Mouse (Mus musculus) thymus, adult 2 months (tissue): ENCODE results near the gene Atg4b. TPM values are rescaled to one million over a fixed set of nuclear protein-coding genes. Genes with fewer than 3 reads are reported as not detected.

ENCODE experiments used
- DNase-seq: peaks from one replicate; pipeline ENCODE4 v3.0.0; 2021
- H3K27ac ChIP-seq: fragments of 200-500 bp; 2 replicates; pipeline ENCODE4 v1.5.1; 2012; ENCODE audit warnings: low read length, control low read depth; ENCODE audit not compliant: control insufficient read depth, insufficient read depth
- H3K27me3 ChIP-seq: fragments of 200-500 bp; 2 replicates; pipeline ENCODE4 v1.6.1; 2012; ENCODE audit warnings: mild to moderate bottlenecking, low read length, moderate library complexity, mixed read lengths; ENCODE audit not compliant: control insufficient read depth, insufficient read depth
- H3K36me3 ChIP-seq: fragments of 200-500 bp; 2 replicates; pipeline ENCODE4 v1.6.1; 2012; ENCODE audit warnings: mild to moderate bottlenecking, low read length, moderate library complexity; ENCODE audit not compliant: control insufficient read depth, insufficient read depth
- H3K4me1 ChIP-seq: fragments of 200-500 bp; replicated peaks from 2 replicates; pipeline ENCODE4 v1.6.1; 2012; ENCODE audit warnings: low read length; ENCODE audit not compliant: control insufficient read depth, insufficient read depth
- H3K4me3 ChIP-seq: fragments of 200-500 bp; 2 replicates; pipeline ENCODE4 v1.5.1; 2012; ENCODE audit warnings: mild to moderate bottlenecking, low read length, control low read depth, moderate library complexity; ENCODE audit not compliant: control insufficient read depth, insufficient read depth
- CTCF ChIP-seq: fragments of 200-500 bp; IDR thresholded peaks from 2 replicates; pipeline ENCODE4 v1.5.1; 2012; ENCODE audit warnings: mild to moderate bottlenecking, control low read depth, low read length, moderate library complexity, borderline replicate concordance; ENCODE audit not compliant: control insufficient read depth, poor library complexity, insufficient read depth; ENCODE audit errors: extremely low read depth
- POLR2A ChIP-seq: fragments of 200-500 bp; IDR thresholded peaks from 2 replicates; pipeline ENCODE4 v1.6.1; 2012; ENCODE audit warnings: mild to moderate bottlenecking, low read length, control low read depth, moderate library complexity; ENCODE audit not compliant: control insufficient read depth, poor library complexity, insufficient read depth; ENCODE audit errors: extremely low read depth
- WGBS: fragments of 180-500 bp; shearing (Covaris S2); methylation state at CpG from one replicate; pipeline ENCODE4 v1.1.7; 2018; 5-methylcytosine and 5-hydroxymethylcytosine counted together
- polyA plus RNA-seq: library from polyadenylated mRNA; depleted of rRNA; stranded (reverse); fragments of >200 nt; gene quantifications from 2 replicates; pipeline ENCODE4 v1.2.3, GENCODE M21; 2012

Atg4b gene
- polyA plus RNA-seq, 1 experiment: 75.6 TPM

- Histone ChIP-seq H3K36me3 (no peaks in the 10 kb centered on the region), H3K4me1 (no peaks in the 10 kb centered on the region), H3K27ac (no peak overlapping the region), H3K4me3 (no peak overlapping the region), H3K27me3 (no peaks in the 10 kb centered on the region)
- WGBS: 88% methylated on average over 7 of the region's 7 CpGs
- TF ChIP-seq POLR2A (no peak), CTCF (no peak)
- DNase-seq: no peak
Observed at GRCm38 (mm10) chr1:93721557-93721956, 29.7 kb upstream of the Atg4b start.

GRCm38 (mm10) chr1:93724623-93725022 is 26.7 kb upstream of the Atg4b start:
- WGBS: 95% methylated on average over 3 of the region's 3 CpGs
- no peak for TF ChIP-seq POLR2A
- no peak for TF ChIP-seq CTCF
- no peak overlapping the region for H3K4me3 ChIP-seq
- H3K27me3 ChIP-seq: no peaks in the 10 kb centered on the region
- no peak for DNase-seq
- H3K36me3 ChIP-seq: no peaks in the 10 kb centered on the region
- H3K4me1 ChIP-seq: no peaks in the 10 kb centered on the region
- no peak overlapping the region for H3K27ac ChIP-seq

- TF ChIP-seq POLR2A (no peak), CTCF (no peak)
Observed at GRCm38 (mm10) chr1:93725665-93726064, 25.6 kb upstream of the Atg4b start.

GRCm38 (mm10) chr1:93726116-93726515 is 25.2 kb upstream of the Atg4b start:
- 88% methylated on average over 3 of the region's 3 CpGs for WGBS

More at GRCm38 (mm10) chr1:93725665-93726064, 25.6 kb upstream of the Atg4b start:
- Histone ChIP-seq H3K4me3 (no peak overlapping the region), H3K4me1 (no peaks in the 10 kb centered on the region), H3K27ac (no peak overlapping the region), H3K36me3 (no peaks in the 10 kb centered on the region), H3K27me3 (no peaks in the 10 kb centered on the region)
- 95% methylated on average over 5 of the region's 5 CpGs for WGBS
- no peak for DNase-seq

GRCm38 (mm10) chr1:93726974-93727373 is 24.3 kb upstream of the Atg4b start:
- no peaks in the 10 kb centered on the region for H3K36me3 ChIP-seq
- peak; percentile 61 for DNase-seq
- 63% methylated on average over 3 of the region's 3 CpGs for WGBS
- H3K4me1 ChIP-seq: no peaks in the 10 kb centered on the region
- H3K4me3 ChIP-seq: no peak overlapping the region
- TF ChIP-seq CTCF (peak; percentile 62; the same call in 1 of the 2 replicates), POLR2A (no peak)
- H3K27me3 ChIP-seq: no peaks in the 10 kb centered on the region
- H3K27ac ChIP-seq: no peak overlapping the region

More at GRCm38 (mm10) chr1:93726116-93726515, 25.2 kb upstream of the Atg4b start:
- no peak for TF ChIP-seq CTCF
- TF ChIP-seq POLR2A: no peak
- Histone ChIP-seq H3K27me3 (no peaks in the 10 kb centered on the region), H3K36me3 (no peaks in the 10 kb centered on the region), H3K4me3 (no peak overlapping the region), H3K4me1 (no peaks in the 10 kb centered on the region), H3K27ac (no peak overlapping the region)
- no peak for DNase-seq

GRCm38 (mm10) chr1:93731103-93731502 is 20.2 kb upstream of the Atg4b start:
- no peak for DNase-seq
- no peak overlapping the region for H3K4me3 ChIP-seq
- H3K27me3 ChIP-seq: no peaks in the 10 kb centered on the region
- 98% methylated on average over 5 of the region's 5 CpGs for WGBS
- H3K27ac ChIP-seq: no peak overlapping the region
- no peaks in the 10 kb centered on the region for H3K4me1 ChIP-seq
- H3K36me3 ChIP-seq: no peaks in the 10 kb centered on the region
- TF ChIP-seq POLR2A (no peak), CTCF (no peak)

GRCm38 (mm10) chr1:93731880-93732281 is 19.4 kb upstream of the Atg4b start:
- Histone ChIP-seq H3K27ac (no peak overlapping the region), H3K36me3 (no peaks in the 10 kb centered on the region), H3K4me1 (no peaks in the 10 kb centered on the region), H3K4me3 (no peak overlapping the region), H3K27me3 (no peaks in the 10 kb centered on the region)
- no peak for DNase-seq
- WGBS: 88% methylated on average over 3 of the region's 3 CpGs
- TF ChIP-seq POLR2A: no peak
- no peak for TF ChIP-seq CTCF
